Mouse (Mus musculus): Measurements from ENCODE around the gene Actr5. TPM values are rescaled to one million over a fixed set of nuclear protein-coding genes. Genes with fewer than 3 reads are reported as not detected.
A peak's percentile ranks its signal among the peaks of the same experiment; 100 is the strongest.

The Actr5 gene
- 2.7 and 3.1 TPM in 2 replicates for polyA plus RNA-seq (2015; fragmentation: Nextera tagmentation; extraction: Ambion mirVana)

GRCm38 (mm10) chr2:158624718-158625222 is at the start of gene Actr5:
Gene Actr5 (plus strand): TSS chr2:158624888.
- Histone ChIP-seq H3K4me3 (replicated peaks; ENCODE audit: low read length) (peak within 1 kb of the TSS; percentile 76), H3K9me3 (replicated peaks; ENCODE audit: control insufficient read depth, low read length) (no peaks in the 10 kb centered on the region), H3K27me3 (ENCODE audit: control insufficient read depth, insufficient read depth, low read length) (peaks cover 18% of the 10 kb centered on the region; the same call in 1 of the 2 replicates), H3K4me1 (ENCODE audit: control insufficient read depth, insufficient read depth, low read length) (peaks cover 5% of the 10 kb centered on the region; the same call in 1 of the 2 replicates), H3K27ac (ENCODE audit: low read length) (peak within 1 kb of the TSS; percentile 95), H3K9ac (ENCODE audit: low read length) (peak within 1 kb of the TSS; percentile 84), H3K4me2 (ENCODE audit: low read depth, low read length) (peak within 1 kb of the TSS; percentile 93), H3K36me3 (ENCODE audit: control insufficient read depth, insufficient read depth, low read length) (peaks cover 4% of the 10 kb centered on the region; the same call in 1 of the 2 replicates)
- peak; percentile 96 for ATAC-seq (ENCODE audit: insufficient read depth, low FRiP score)
- WGBS = under 1% methylated on average over 39 of the region's 39 CpGs

- Histone ChIP-seq H3K9me3 (replicated peaks; ENCODE audit: control insufficient read depth, low read length) (no peaks in the 10 kb centered on the region), H3K27ac (ENCODE audit: low read length) (no peak overlapping the region), H3K36me3 (ENCODE audit: control insufficient read depth, insufficient read depth, low read length) (no peaks in the 10 kb centered on the region), H3K4me3 (replicated peaks; ENCODE audit: low read length) (no peak overlapping the region), H3K27me3 (ENCODE audit: control insufficient read depth, insufficient read depth, low read length) (peaks cover 3% of the 10 kb centered on the region; the same call in 1 of the 2 replicates), H3K4me2 (ENCODE audit: low read depth, low read length) (no peak overlapping the region), H3K4me1 (ENCODE audit: control insufficient read depth, insufficient read depth, low read length) (no peaks in the 10 kb centered on the region), H3K9ac (ENCODE audit: low read length) (no peak overlapping the region)
- no peak for ATAC-seq (ENCODE audit: insufficient read depth, low FRiP score)
- 76% methylated on average over 4 of the region's 4 CpGs for WGBS
These were observed 44.7 kb upstream of the Actr5 start for GRCm38 (mm10) chr2:158579979-158580378.

DNA sequence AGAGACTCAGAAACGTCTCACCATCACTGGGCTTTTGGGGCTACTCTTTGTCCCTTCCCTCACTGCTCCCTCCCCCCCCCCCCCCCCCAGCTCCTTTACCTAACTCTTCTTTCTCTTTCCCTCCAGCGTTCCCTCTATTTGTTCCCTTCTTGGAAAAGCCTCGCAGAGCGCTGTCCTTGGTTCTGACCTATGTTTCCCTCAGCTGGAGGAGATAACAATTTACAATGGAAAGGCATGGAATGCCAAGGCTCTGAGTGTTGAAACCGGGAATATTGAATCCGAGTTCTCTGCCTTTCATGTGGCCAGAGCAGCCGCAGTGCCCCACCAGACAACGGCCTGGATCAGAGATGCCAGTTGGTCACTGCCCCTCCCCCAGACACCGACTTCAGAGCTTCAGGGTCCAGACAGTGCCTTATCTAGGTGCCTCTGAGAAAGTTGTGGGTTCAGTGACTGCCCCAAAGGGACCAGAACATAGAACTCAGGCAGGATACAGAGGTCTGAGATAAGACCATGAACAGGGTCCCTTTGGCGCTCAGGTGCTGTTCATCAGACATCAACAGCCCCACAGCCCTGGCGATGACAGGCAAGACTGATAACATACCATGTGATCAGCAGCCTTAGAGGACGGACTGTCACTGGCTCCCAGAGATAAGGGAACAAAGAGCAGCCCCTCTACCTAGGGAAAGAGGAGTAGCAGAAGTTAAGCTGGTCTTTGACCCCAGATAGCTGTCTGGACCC is 39.9 kb upstream of the Actr5 start:
- Histone ChIP-seq H3K4me2 (ENCODE audit: low read depth, low read length) (no peak overlapping the region), H3K4me3 (replicated peaks; ENCODE audit: low read length) (no peak overlapping the region), H3K27ac (ENCODE audit: low read length) (no peak overlapping the region), H3K4me1 (ENCODE audit: control insufficient read depth, insufficient read depth, low read length) (no peaks in the 10 kb centered on the region), H3K36me3 (ENCODE audit: control insufficient read depth, insufficient read depth, low read length) (no peaks in the 10 kb centered on the region), H3K9me3 (replicated peaks; ENCODE audit: control insufficient read depth, low read length) (no peaks in the 10 kb centered on the region), H3K27me3 (ENCODE audit: control insufficient read depth, insufficient read depth, low read length) (peaks cover 3% of the 10 kb centered on the region; the same call in 1 of the 2 replicates), H3K9ac (ENCODE audit: low read length) (no peak overlapping the region)
- ATAC-seq (ENCODE audit: insufficient read depth, low FRiP score) = no peak
- 8% methylated on average over 12 of the region's 12 CpGs for WGBS

GRCm38 (mm10) chr2:158588524-158589271 is 36.0 kb upstream of the Actr5 start:
- Histone ChIP-seq H3K27ac (ENCODE audit: low read length) (no peak overlapping the region), H3K9ac (ENCODE audit: low read length) (no peak overlapping the region), H3K36me3 (ENCODE audit: control insufficient read depth, insufficient read depth, low read length) (no peaks in the 10 kb centered on the region), H3K27me3 (ENCODE audit: control insufficient read depth, insufficient read depth, low read length) (no peaks in the 10 kb centered on the region), H3K4me3 (replicated peaks; ENCODE audit: low read length) (no peak overlapping the region), H3K4me2 (ENCODE audit: low read depth, low read length) (no peak overlapping the region), H3K9me3 (replicated peaks; ENCODE audit: control insufficient read depth, low read length) (no peaks in the 10 kb centered on the region), H3K4me1 (ENCODE audit: control insufficient read depth, insufficient read depth, low read length) (no peaks in the 10 kb centered on the region)
- no peak for ATAC-seq (ENCODE audit: insufficient read depth, low FRiP score)
- WGBS = 42% methylated on average over 8 of the region's 8 CpGs

- Histone ChIP-seq H3K4me3 (replicated peaks; ENCODE audit: low read length) (no peak overlapping the region), H3K36me3 (ENCODE audit: control insufficient read depth, insufficient read depth, low read length) (no peaks in the 10 kb centered on the region), H3K9me3 (replicated peaks; ENCODE audit: control insufficient read depth, low read length) (no peaks in the 10 kb centered on the region), H3K27me3 (ENCODE audit: control insufficient read depth, insufficient read depth, low read length) (no peaks in the 10 kb centered on the region), H3K4me2 (ENCODE audit: low read depth, low read length) (no peak overlapping the region), H3K9ac (ENCODE audit: low read length) (no peak overlapping the region), H3K27ac (ENCODE audit: low read length) (no peak overlapping the region), H3K4me1 (ENCODE audit: control insufficient read depth, insufficient read depth, low read length) (no peaks in the 10 kb centered on the region)
- WGBS = 46% methylated on average over 3 of the region's 3 CpGs
- ATAC-seq (ENCODE audit: insufficient read depth, low FRiP score) = no peak
These were observed 34.2 kb upstream of the Actr5 start for GRCm38 (mm10) chr2:158590495-158590894.

GRCm38 (mm10) chr2:158591286-158591685 is 33.4 kb upstream of the Actr5 start:
- 48% methylated on average over 5 of the region's 5 CpGs for WGBS
- no peaks in the 10 kb centered on the region for H3K9me3 ChIP-seq (replicated peaks; ENCODE audit: control insufficient read depth, low read length)
- no peaks in the 10 kb centered on the region for H3K4me1 ChIP-seq (ENCODE audit: control insufficient read depth, insufficient read depth, low read length)
- no peaks in the 10 kb centered on the region for H3K36me3 ChIP-seq (ENCODE audit: control insufficient read depth, insufficient read depth, low read length)
- H3K27ac ChIP-seq (ENCODE audit: low read length) = no peak overlapping the region
- no peak overlapping the region for H3K4me2 ChIP-seq (ENCODE audit: low read depth, low read length)
- no peak for ATAC-seq (ENCODE audit: insufficient read depth, low FRiP score)
- no peak overlapping the region for H3K4me3 ChIP-seq (replicated peaks; ENCODE audit: low read length)
- no peak overlapping the region for H3K9ac ChIP-seq (ENCODE audit: low read length)
- H3K27me3 ChIP-seq (ENCODE audit: control insufficient read depth, insufficient read depth, low read length) = no peaks in the 10 kb centered on the region

- H3K27ac ChIP-seq (ENCODE audit: low read length) = no peak overlapping the region
- H3K36me3 ChIP-seq (ENCODE audit: control insufficient read depth, insufficient read depth, low read length) = no peaks in the 10 kb centered on the region
- H3K9me3 ChIP-seq (replicated peaks; ENCODE audit: control insufficient read depth, low read length) = no peaks in the 10 kb centered on the region
- no peak overlapping the region for H3K4me3 ChIP-seq (replicated peaks; ENCODE audit: low read length)
- H3K4me1 ChIP-seq (ENCODE audit: control insufficient read depth, insufficient read depth, low read length) = no peaks in the 10 kb centered on the region
- no peak for ATAC-seq (ENCODE audit: insufficient read depth, low FRiP score)
- WGBS = 76% methylated on average over 4 of the region's 4 CpGs
- H3K27me3 ChIP-seq (ENCODE audit: control insufficient read depth, insufficient read depth, low read length) = no peaks in the 10 kb centered on the region
- no peak overlapping the region for H3K4me2 ChIP-seq (ENCODE audit: low read depth, low read length)
- no peak overlapping the region for H3K9ac ChIP-seq (ENCODE audit: low read length)
These were observed 31.3 kb upstream of the Actr5 start for GRCm38 (mm10) chr2:158593371-158593770.

DNA sequence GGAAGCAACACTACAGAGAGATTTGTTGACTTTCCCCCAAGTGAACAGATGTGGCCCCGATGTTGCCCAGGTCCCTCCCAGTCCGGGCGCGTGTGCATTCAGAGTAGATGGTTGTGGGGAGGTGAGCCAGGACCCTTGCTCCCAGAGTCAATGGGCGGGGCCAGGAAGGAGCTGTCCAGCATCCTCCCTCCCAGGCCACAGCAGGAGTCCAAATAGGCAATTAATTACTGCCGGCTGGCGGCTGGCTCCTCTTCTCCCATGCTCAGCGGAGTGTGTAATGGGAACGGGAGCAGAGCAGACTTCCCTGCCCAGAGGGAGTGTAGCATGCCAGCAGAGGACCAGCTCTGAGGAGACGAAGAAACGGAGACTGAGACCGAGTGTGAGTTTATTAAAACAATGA is 29.6 kb upstream of the Actr5 start:
- H3K27me3 ChIP-seq (ENCODE audit: control insufficient read depth, insufficient read depth, low read length) = no peaks in the 10 kb centered on the region
- H3K4me3 ChIP-seq (replicated peaks; ENCODE audit: low read length) = no peak overlapping the region
- H3K27ac ChIP-seq (ENCODE audit: low read length) = no peak overlapping the region
- WGBS = 2% methylated on average over 12 of the region's 12 CpGs
- no peak overlapping the region for H3K4me2 ChIP-seq (ENCODE audit: low read depth, low read length)
- no peaks in the 10 kb centered on the region for H3K36me3 ChIP-seq (ENCODE audit: control insufficient read depth, insufficient read depth, low read length)
- H3K4me1 ChIP-seq (ENCODE audit: control insufficient read depth, insufficient read depth, low read length) = no peaks in the 10 kb centered on the region
- no peak overlapping the region for H3K9ac ChIP-seq (ENCODE audit: low read length)
- peak; percentile 37; the same call in 1 of the 2 replicates for ATAC-seq (ENCODE audit: insufficient read depth, low FRiP score)
- no peaks in the 10 kb centered on the region for H3K9me3 ChIP-seq (replicated peaks; ENCODE audit: control insufficient read depth, low read length)

DNA sequence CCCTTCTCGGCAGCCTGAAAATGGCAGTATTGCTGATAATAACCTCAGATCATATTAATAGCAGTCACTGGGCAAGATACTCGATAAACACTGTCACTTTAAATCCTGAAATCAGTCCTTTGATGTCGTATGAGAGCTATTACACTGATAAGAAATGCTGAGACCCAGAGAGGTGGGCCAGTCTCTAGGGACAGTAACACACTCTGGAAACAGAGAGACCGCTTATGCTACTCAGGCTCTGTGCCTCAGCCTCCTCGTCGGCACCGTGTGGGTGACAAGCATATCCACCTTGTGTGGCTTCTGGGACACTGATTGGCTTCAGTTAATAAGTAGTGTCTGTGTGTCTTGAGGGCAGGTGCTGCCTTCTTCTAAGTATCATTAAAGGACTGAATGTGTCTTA is 29.1 kb upstream of the Actr5 start:
- Histone ChIP-seq H3K9me3 (replicated peaks; ENCODE audit: control insufficient read depth, low read length) (no peaks in the 10 kb centered on the region), H3K27ac (ENCODE audit: low read length) (no peak overlapping the region), H3K36me3 (ENCODE audit: control insufficient read depth, insufficient read depth, low read length) (no peaks in the 10 kb centered on the region), H3K4me1 (ENCODE audit: control insufficient read depth, insufficient read depth, low read length) (no peaks in the 10 kb centered on the region), H3K27me3 (ENCODE audit: control insufficient read depth, insufficient read depth, low read length) (no peaks in the 10 kb centered on the region), H3K4me3 (replicated peaks; ENCODE audit: low read length) (no peak overlapping the region), H3K9ac (ENCODE audit: low read length) (no peak overlapping the region), H3K4me2 (ENCODE audit: low read depth, low read length) (no peak overlapping the region)
- ATAC-seq (ENCODE audit: insufficient read depth, low FRiP score) = no peak
- WGBS = 41% methylated on average over 7 of the region's 7 CpGs

Data from stomach, embryonic 16.5 days (tissue).